Mouse (Mus musculus) heart, adult 2 months (tissue): ENCODE data around the gene Ccl1. TPM values are rescaled to one million over a fixed set of nuclear protein-coding genes. Genes with fewer than 3 reads are reported as not detected.

Experiments
- DNase-seq, 2 experiments: peaks; one replicate each; pipeline ENCODE4 v3.0.0; 2021
- H3K27ac ChIP-seq: fragments of 200-600 bp; 2 replicates; pipeline ENCODE4 v1.8.1; 2022
- H3K27me3 ChIP-seq: fragments of 200-500 bp; 2 replicates; pipeline ENCODE4 v1.6.1; 2012; ENCODE audit warnings: mild to moderate bottlenecking, low read length, inconsistent platforms, mixed read lengths; ENCODE audit not compliant: control insufficient read depth, insufficient read depth
- H3K36me3 ChIP-seq: fragments of 200-500 bp; 2 replicates; pipeline ENCODE4 v1.6.1; 2012; ENCODE audit warnings: low read length, inconsistent platforms; ENCODE audit not compliant: control insufficient read depth, insufficient read depth
- H3K4me1 ChIP-seq: fragments of 200-500 bp; 2 replicates; pipeline ENCODE4 v1.6.1; 2011; ENCODE audit warnings: low read length; ENCODE audit not compliant: control insufficient read depth, insufficient read depth
- H3K4me3 ChIP-seq: fragments of 200-600 bp; 2 replicates; pipeline ENCODE4 v1.8.1; 2022
- H3K79me2 ChIP-seq: fragments of 200-500 bp; replicated peaks from 2 replicates; pipeline ENCODE4 v1.6.1; 2012; ENCODE audit warnings: mild to moderate bottlenecking, inconsistent platforms, low read length, moderate library complexity, mixed read lengths; ENCODE audit not compliant: control insufficient read depth, insufficient read depth
- H3K9ac ChIP-seq: fragments of 200-500 bp; 2 replicates; pipeline ENCODE4 v1.6.1; 2012; ENCODE audit warnings: low read depth, mild to moderate bottlenecking, control low read depth, inconsistent platforms, low read length, mixed read lengths
- CTCF ChIP-seq: fragments of 200-600 bp; IDR thresholded peaks from 2 replicates; pipeline ENCODE4 v1.8.1; 2022; ENCODE audit warnings: antibody characterized with exemption, mild to moderate bottlenecking, moderate library complexity
- EP300 ChIP-seq: fragments of 200-500 bp; IDR thresholded peaks from 2 replicates; pipeline ENCODE4 v1.6.1; 2011; ENCODE audit warnings: low read depth, low read length, control low read depth; ENCODE audit not compliant: insufficient read depth
- POLR2A ChIP-seq: fragments of 200-500 bp; IDR thresholded peaks from 2 replicates; pipeline ENCODE4 v1.6.1; 2011; ENCODE audit warnings: mild to moderate bottlenecking, low read depth, low read length, control low read depth; ENCODE audit not compliant: insufficient read depth
- WGBS: fragments of 180-500 bp; shearing (Covaris S2); methylation state at CpG from one replicate; pipeline ENCODE4 v1.1.7; 2018; 5-methylcytosine and 5-hydroxymethylcytosine counted together
- intact Hi-C: fragments of 180-260 bp; cut with DNase I; formaldehyde crosslinking; loops from one replicate; pipeline ENCODE4 v1.15.1; 2025
- polyA plus RNA-seq: library from polyadenylated mRNA; depleted of rRNA; stranded (reverse); fragments of >200 nt; gene quantifications from 2 replicates; pipeline ENCODE4 v1.2.3, GENCODE M21; 2012
- total RNA-seq, 2 experiments: library from RNA; stranded (reverse); gene quantifications; 2 replicates each; pipeline ENCODE4 v1.2.3; 2021

Gene Ccl1
- total and polyA plus RNA-seq, 3 experiments, result not detected

DNA sequence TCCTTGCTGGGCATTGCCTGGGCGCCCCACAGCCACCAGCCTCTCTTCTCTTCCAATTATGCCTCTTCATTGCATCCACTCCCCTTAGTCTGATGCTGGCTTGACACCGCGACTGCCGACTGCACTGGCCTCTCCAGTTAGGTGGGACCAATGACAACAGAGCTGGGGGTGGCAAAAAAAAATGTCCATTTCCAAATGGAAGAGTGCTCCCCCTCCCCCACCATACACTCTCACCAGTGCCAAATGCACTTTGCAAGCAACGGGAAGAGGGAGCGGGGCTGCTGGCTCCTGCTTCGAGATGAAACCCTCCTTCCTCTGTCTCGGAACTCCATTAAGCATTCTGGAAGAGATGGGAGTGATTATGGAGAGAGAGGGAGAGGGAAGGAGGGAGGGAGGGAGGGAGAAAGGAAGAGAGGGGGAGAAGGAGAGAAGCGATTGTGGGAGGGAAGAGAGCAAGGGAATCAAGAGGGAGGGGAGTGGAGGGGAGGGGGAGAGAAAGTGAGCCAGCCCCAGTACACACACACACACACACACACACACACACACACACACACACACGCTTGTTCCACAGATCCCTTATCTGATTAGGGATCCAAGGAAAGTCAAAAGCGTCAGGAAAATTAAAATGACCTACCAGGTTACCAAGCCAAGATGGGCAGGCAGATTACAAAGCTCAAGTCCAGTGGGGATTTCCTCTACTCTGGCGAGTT, 5.0 kb upstream of the Ccl1 start:
- no peaks in the 10 kb centered on the region for H3K36me3 ChIP-seq
- H3K79me2 ChIP-seq, result no peaks in the 10 kb centered on the region
- H3K27ac ChIP-seq, result no peak overlapping the region
- H3K27me3 ChIP-seq, result no peaks in the 10 kb centered on the region
- DNase-seq, result no peak
- TF ChIP-seq CTCF (no peak), EP300 (no peak), POLR2A (no peak)
- H3K4me1 ChIP-seq, result no peaks in the 10 kb centered on the region
- intact Hi-C loops, result no loop called here
- H3K9ac ChIP-seq, result no peak overlapping the region
- no peak overlapping the region for H3K4me3 ChIP-seq
- 21% methylated on average over 12 of the region's 12 CpGs for WGBS

DNA sequence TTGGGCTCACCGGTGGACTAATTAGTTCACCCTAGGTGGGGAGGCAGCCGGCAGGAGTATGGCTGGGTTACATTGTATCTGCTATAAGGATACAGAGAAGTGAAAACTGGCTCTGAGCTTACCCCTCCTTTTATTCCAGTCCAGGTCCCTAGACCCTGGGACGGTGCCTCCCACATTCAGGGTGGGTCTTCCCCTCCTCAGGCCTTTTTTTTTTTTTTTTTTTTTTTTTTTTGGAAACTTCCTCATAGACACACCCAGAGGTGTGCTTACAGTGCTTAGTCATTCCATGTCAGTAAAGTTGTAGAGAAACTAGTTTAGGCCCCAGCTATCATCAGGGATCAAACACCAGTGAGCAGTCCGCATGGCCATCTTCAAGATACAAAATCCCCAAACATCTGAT, 7.6 kb downstream of the Ccl1 start:
- H3K4me1 ChIP-seq, result no peaks in the 10 kb centered on the region
- no peaks in the 10 kb centered on the region for H3K36me3 ChIP-seq
- H3K27me3 ChIP-seq, result no peaks in the 10 kb centered on the region
- no peak overlapping the region for H3K27ac ChIP-seq
- H3K79me2 ChIP-seq, result no peaks in the 10 kb centered on the region
- H3K4me3 ChIP-seq, result no peak overlapping the region
- no peak overlapping the region for H3K9ac ChIP-seq
- no peak for DNase-seq
- WGBS, result 70% methylated on average over 4 of the region's 4 CpGs
- TF ChIP-seq POLR2A, result no peak
- no peak for TF ChIP-seq CTCF
- intact Hi-C loops, result no loop called here

DNA sequence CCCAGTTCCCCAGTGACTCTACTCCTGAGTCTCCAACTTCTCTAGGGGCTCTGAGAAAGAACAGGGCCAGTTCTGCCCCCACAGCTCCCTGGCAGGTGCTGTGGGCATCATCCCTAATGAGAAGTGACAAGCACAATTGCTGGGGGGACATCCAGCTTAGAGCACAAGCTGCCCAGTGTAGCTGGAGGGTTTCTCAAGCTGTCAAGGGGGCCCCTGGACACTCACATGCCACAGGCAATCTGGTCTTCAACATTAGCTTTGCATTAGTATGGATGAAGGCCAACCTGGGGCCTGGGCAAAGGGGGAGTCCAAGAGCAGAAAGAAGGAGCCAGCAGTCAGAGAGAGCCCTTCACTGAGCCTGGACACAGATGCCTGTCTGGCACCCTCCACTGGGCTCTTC, 14.6 kb downstream of the Ccl1 start:
- intact Hi-C loops, result no loop called here
- no peak for DNase-seq
- no peaks in the 10 kb centered on the region for H3K4me1 ChIP-seq
- no peak for TF ChIP-seq EP300
- TF ChIP-seq POLR2A, result no peak
- TF ChIP-seq CTCF, result no peak
- H3K9ac ChIP-seq, result no peak overlapping the region
- H3K27me3 ChIP-seq, result no peaks in the 10 kb centered on the region
- H3K27ac ChIP-seq, result no peak overlapping the region
- H3K36me3 ChIP-seq, result no peaks in the 10 kb centered on the region
- H3K79me2 ChIP-seq, result no peaks in the 10 kb centered on the region
- H3K4me3 ChIP-seq, result no peak overlapping the region

DNA sequence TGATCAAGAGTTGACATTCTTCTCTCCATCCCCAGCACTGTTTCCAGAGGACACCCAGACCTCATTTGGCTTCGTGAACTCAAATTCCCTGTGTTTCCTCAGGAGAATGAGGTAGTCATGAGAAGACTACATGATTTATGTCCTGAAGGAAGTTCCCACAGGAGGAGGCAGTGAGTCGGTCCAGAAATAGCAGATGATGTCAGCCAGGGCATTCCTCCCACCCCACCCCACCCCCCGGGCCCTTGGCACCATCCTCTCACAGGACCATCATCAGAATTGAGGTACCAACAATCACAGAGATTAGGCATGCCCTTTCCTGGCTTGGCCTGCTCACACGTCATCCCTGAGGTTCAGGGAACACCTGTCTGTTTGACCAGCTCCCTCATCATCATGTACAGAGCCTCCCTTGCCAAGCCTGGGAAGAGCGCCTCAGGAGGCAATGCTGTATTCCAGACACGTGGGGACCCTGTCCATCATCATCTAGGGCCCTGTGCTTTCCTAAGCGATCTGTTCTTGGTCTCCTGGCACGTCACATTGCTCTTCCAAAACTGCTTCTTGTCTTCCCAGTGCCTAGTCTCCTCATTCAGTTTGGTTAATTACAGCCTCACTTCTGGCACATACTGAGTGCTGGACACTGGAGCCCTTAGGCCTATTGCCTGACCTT, 31.2 kb downstream of the Ccl1 start:
- Histone ChIP-seq H3K27ac (no peak overlapping the region), H3K27me3 (no peaks in the 10 kb centered on the region), H3K4me3 (no peak overlapping the region), H3K79me2 (no peaks in the 10 kb centered on the region), H3K9ac (no peak overlapping the region), H3K36me3 (no peaks in the 10 kb centered on the region), H3K4me1 (no peaks in the 10 kb centered on the region)
- TF ChIP-seq EP300, result no peak
- no peak for TF ChIP-seq CTCF
- no peak for TF ChIP-seq POLR2A
- no peak for DNase-seq
- 57% methylated on average over 8 of the region's 8 CpGs for WGBS
- intact Hi-C loops, result no loop called here

DNA sequence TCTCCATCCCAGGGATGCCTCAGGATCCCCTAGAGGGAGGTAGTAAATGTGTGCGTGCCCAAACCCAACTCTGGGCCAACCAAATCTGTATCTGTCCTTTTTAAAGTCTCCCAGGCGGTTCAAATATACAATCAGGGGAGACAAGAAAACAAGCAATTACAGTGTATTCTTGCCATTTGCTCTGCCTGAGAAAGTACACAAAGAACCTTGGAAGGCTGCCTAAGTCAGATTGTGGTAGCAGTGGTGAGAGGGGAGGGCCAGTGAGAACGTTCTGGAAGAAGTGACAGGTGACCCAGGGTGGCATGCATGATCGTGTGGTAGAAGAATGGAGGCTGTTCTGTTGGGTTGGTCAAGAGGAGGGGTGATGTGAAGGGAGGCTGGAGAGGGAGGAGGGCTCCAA, 46.4 kb downstream of the Ccl1 start:
- TF ChIP-seq CTCF, result no peak
- no peak for TF ChIP-seq EP300
- TF ChIP-seq POLR2A, result no peak
- H3K36me3 ChIP-seq, result no peaks in the 10 kb centered on the region
- H3K79me2 ChIP-seq, result no peaks in the 10 kb centered on the region
- intact Hi-C loops, result no loop called here
- WGBS, result 42% methylated on average over 4 of the region's 4 CpGs
- H3K4me1 ChIP-seq, result no peaks in the 10 kb centered on the region
- DNase-seq, result no peak
- H3K27ac ChIP-seq, result no peak overlapping the region
- no peak overlapping the region for H3K9ac ChIP-seq
- no peaks in the 10 kb centered on the region; the same call in 1 of the 2 replicates for H3K27me3 ChIP-seq
- H3K4me3 ChIP-seq, result no peak overlapping the region

DNA sequence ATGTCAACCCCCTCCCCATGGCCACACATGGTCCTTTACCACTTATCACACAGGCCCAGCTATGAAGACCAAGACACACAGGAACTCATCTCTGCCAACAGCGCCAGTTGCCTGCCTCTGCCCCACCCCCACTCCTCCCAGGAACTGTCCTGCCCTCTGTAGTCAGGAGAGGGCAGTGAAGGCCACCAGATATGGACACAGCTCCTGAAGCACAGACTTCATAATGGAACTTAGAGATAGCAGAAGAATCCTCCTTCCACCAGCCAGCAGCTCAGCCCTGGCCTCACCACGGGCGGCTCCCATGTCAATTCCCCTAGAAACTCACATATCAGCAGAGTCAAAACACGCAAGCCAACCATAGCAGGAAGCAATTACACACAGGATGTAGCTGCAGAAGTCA, 49.9 kb downstream of the Ccl1 start:
- H3K4me3 ChIP-seq, result no peak overlapping the region
- no peak overlapping the region for H3K9ac ChIP-seq
- peak; percentile 8 to 25 for DNase-seq
- 8% methylated on average over 4 of the region's 4 CpGs for WGBS
- TF ChIP-seq CTCF (peak; percentile 54), POLR2A (no peak)
- no peaks in the 10 kb centered on the region; the same call in 1 of the 2 replicates for H3K27me3 ChIP-seq
- intact Hi-C loops, result no loop called here
- H3K36me3 ChIP-seq, result no peaks in the 10 kb centered on the region
- H3K79me2 ChIP-seq, result no peaks in the 10 kb centered on the region
- H3K4me1 ChIP-seq, result no peaks in the 10 kb centered on the region
- H3K27ac ChIP-seq, result no peak overlapping the region
